Mouse (Mus musculus) adrenal gland, postnatal 25 days (tissue): ENCODE results near the gene Gm28557. TPM values are rescaled to one million over a fixed set of nuclear protein-coding genes. Genes with fewer than 3 reads are reported as not detected.

Experiments
- total RNA-seq: library from RNA; stranded (reverse); gene quantifications from 2 replicates; pipeline ENCODE4 v1.2.3, GENCODE M21; 2021

The Gm28557 gene
- total RNA-seq, 1 experiment from 2014 or later = 9.5 TPM

Other genes starting within 250 kb of the Gm28557 start
- gene Gm10767, start 203.7 kb downstream of the Gm28557 start, total RNA-seq = 1.00 and 2.8 TPM in 2 replicates
- 2.5 and 2.7 TPM in 2 replicates for gene Zfp712, start 47.4 kb downstream of the Gm28557 start, total RNA-seq
- 0.46 and 2.2 TPM in 2 replicates for gene Zfp708, start 10.6 kb downstream of the Gm28557 start, total RNA-seq
- 1.3 and 1.7 TPM in 2 replicates for gene Rslcan18, start 7.7 kb upstream of the Gm28557 start, total RNA-seq
- gene Zfp759, start 13.1 kb upstream of the Gm28557 start, total RNA-seq = 5.7 TPM in 2 replicates
- gene Rsl1, start 64.6 kb upstream of the Gm28557 start, total RNA-seq = 7.9 and 8.5 TPM in 2 replicates
- gene Zfp455, start 85.9 kb upstream of the Gm28557 start, total RNA-seq = 2.5 and 2.8 TPM in 2 replicates
- gene Zfp458, start 169.9 kb upstream of the Gm28557 start, total RNA-seq = 4.0 and 5.8 TPM in 2 replicates
- 3.7 and 5.8 TPM in 2 replicates for gene Zfp457, start 197.9 kb upstream of the Gm28557 start, total RNA-seq
- 6.2 and 7.4 TPM in 2 replicates for gene Zfp595, start 224.0 kb upstream of the Gm28557 start, total RNA-seq